Mouse (Mus musculus) left cerebral cortex, adult 11 months (tissue): ENCODE measurements at regions not wholly inside any gene's neighbourhood (a gene's known extent, or its start where the extent isn't known, plus 50 kb on each side); places are given as distances from the start of the nearest gene placed in this dataset.
"Not testable (repeated sequence)": the region's sequence is repeated elsewhere in the genome, so short reads cannot be mapped to it uniquely, and the experiment has no call there.

Source experiments
- DNase-seq: peaks from one replicate; pipeline ENCODE4 v3.0.0; 2022; ENCODE audit warnings: low spot score

DNA sequence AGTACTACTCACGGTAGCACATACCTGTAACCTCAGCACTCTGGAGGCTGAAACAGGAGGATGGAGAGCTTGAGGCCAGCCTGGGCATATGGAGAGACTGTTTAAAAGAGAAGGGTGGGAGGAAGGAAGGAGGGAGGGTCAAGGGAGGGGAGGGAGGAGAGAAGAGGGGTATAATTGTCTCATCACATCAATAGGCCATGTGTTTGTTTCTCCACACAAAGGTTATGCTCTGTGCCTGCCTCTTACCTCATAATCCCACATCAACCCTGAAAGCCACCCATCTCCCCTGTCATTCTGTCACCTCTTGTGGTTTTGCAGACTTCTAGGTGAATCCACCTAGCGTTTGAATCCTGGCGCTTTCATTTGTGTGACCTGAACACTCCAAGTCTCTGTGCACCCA lies 210.3 kb downstream of the Trim29 start:
- no peak for DNase-seq

DNA sequence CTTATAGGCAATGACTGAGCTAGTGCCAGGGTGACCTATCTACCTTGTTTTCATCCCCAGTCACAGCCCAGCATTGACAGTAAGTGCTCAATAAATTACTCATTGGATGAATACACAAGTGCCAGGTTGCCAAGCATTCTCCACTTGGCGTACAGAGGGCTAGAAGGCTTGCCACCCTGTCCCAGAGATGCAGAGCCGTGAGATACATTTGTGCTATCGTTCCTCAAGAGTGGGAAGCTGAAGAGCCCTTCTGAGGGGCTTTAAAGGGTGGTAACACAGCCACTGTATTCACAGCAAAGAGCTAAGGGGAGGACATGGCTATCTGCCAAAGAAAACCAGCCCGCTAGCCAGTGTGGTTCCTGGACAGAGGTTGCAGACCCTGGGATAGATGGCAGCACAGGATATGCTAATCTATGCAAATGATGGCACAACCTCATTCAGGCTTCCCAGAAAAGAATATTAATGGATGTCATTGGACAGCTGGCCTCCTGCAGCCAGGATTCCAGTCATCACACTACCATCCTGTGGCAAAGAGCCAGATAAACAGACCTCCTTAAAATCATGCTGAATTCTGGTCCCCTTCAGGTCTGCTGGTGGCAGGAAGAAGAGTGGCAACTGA lies 214.4 kb downstream of the Trim29 start:
- no peak for DNase-seq

DNA sequence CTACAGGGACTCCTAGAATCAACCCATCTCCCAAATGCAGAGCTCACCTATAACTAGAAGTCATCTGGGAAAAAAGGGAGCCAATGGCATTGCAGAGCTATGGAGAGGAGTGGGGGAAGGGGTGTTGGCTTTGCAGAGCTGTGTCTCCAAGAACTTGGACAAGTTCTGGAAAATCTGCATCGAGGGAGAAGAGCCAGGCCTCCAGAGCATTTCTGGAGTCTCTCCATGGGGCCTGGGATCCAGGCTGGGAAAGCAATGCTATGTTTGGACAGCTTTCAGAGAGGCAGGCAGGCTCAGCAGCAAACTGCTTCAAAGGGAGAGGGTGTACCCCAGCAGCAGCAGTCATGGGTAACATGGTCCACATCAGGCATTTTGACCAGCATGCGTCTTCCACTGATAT lies 211.6 kb upstream of the Nectin1 start:
- no peak for DNase-seq

DNA sequence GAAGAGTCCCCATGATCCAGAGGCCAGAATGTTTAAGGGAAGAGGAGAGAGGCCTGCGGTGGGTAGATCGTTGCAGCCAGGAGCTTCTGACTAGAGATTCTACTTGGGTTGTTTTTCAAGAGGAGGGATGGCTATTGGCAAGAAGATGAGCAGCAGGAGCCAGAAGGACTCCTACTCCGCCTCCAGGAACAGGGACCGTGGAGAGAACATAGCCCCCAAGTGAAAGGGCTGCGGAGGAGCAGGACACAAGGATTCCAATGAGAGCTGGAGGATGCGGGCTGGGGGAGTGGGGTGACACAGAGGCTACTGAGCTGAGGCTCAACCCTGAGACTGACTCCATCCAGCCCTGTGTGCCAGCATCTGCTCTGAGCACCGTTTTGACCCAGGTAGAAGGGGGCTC lies 207.8 kb upstream of the Nectin1 start:
- DNase-seq, result no peak

DNA sequence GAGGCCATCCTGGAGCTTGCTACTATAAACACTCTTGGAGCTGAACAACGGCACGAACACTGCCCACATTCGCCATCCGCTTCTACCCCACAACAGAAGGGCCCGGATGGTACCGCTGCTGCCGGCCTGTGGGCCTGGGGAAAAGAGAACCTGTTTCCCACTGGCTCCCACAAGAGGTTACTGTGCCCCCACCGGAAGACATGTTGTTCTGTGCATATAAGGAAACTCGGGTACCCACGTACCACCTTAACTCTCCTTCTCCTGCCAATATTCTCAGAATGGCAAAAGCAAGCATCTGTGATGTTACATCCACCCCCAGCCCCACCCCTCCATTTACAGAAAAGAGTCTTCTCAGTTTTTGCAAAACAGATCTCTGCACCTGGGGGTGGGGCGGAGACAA lies 206.7 kb upstream of the Nectin1 start:
- peak; percentile 45 for DNase-seq

DNA sequence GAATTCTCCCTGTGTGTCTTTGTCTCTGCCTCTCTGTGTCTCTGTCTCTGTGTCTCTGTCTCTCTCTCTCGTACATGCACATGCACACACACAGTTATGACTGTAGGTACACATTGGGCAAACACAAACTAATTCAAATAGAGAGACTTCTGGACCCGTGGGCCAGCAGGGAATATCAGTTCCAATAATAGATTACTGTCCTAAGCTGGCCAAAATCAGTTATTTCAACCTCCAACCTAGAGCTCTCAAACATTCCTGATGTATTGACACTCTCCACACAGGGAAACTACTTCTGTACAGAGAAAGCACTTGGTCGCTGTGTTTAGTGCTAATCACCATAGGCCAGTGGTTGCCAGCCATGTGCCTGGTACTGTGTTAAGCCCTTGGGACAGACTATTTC lies 203.7 kb upstream of the Nectin1 start:
- no peak for DNase-seq

DNA sequence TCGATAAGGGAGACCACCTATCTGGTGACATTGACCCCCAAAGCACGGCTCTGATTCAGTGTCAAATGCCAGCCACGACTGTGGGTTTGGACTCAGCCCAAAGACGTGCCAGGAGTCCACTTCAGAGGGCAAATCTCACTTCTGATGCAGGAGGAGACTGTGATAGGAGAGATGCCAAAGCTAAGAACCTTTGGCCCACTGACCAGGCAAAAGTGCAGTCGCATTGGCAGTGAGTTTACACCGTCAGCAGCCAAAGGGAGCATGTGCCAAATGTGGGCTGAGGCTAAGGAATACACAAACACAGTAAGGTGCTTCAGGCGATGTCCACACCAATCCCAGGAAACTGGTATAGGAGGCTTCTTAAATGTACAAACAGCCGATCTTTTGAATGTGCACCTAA lies 202.6 kb upstream of the Nectin1 start:
- DNase-seq, result no peak

DNA sequence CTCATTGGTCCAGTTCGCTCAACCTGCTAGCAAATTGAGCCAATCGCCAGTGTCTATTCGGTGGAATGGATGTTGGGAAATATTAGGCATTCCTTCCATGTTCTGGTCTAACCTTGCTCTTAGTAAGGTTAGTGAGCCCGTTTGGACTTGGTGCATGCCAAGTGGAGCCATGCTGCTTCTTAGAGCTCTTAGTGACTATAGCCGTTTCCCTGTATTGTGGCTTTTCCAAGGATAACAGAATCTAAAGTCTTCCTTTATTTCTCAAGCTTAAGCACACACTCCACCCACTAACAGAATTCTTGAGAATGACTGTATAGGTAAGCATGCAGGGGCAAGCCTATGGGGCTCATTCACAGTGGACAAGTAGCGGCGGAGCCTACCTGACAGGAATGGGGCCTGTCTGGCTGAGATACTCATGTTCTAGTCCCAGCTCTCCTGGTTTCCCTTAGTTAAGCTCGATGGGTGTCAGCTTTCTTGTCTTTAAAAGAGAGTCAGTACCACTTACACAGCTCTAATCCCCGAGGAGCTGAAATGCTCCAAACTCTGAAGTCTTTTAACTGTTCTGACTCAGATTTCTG lies 201.6 kb upstream of the Nectin1 start:
- no peak for DNase-seq

DNA sequence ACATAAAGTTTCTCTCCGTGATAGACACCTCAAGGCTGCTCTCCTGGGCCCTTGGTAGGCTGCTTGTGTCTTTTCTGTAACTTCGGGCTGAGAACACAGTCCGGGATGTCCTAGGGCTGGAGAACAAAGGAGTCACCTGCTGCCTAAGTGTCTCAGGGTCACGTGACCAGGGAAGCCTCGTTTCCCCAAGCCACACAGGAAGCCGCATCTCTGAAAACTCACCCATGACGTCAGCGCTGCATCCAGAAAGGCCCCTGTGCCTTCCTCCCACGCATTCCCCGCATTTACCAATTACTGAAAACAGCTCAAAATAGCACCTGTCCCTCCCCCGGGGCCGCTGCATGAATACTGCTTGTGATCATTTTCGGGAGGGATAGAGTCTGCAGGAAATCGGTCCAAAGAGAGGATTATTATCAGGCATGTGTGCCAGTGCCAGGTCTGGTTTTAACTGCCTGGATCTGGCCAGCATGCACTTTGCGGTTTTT lies 198.7 kb upstream of the Nectin1 start:
- DNase-seq, result peak; percentile 61

DNA sequence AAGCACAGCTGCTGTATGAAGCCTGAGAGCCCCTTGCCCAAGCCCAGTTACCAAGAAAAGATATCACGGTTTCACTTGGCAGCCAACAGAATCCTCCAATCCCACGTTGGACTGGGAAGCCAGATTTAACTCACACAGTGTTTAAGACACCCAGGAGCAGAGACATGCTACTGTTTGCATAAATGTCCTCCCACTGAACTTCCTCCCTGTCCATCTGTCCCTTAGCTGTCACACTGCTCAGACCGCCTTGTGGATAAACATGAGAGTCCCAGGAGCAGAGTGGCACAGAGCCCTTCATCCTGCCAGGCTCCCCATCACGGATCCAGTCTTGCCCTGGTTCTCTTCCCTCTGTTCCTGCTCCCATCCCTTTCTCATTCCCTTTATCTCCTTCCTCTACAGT lies 194.9 kb upstream of the Nectin1 start:
- DNase-seq, result peak; percentile 17

DNA sequence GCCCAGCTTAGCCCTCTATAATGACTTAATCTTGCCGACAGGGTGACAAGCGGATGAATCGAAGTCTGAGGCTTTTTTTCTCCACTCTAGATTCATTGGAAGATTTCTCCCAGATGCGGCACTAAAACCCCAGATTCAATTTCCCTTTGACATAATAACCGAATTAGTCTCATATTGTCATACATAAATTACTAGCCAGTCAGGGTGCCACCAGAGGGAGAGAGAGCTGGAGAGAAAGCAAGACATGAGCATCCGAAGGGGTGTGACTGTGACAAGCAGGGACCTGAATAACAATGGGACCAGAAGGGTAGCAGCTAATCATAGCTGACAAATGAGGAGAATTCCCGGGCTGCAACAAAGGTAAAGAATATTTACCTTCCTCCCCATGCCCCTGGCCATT lies 194.5 kb upstream of the Nectin1 start:
- no peak for DNase-seq

DNA sequence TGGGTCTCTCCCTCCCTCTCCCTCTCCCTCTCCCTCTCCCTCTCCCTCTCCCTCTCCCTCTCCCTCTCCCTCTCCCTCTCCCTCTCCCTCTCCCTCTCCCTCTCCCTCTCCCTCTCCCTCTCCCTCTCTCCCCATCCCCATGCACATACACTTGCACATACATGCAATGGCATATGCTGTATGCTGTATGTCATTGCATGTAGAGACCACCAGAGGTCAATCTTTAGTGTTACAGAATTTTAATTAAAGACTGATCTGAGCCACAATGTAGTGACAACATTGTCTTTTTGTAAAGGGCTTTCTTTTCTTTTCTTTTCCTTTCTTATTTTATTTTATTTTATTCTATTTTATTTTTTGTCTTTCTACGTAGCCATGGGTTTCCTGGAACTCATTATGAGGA lies 191.0 kb upstream of the Nectin1 start:
- DNase-seq, result not testable (repeated sequence)

DNA sequence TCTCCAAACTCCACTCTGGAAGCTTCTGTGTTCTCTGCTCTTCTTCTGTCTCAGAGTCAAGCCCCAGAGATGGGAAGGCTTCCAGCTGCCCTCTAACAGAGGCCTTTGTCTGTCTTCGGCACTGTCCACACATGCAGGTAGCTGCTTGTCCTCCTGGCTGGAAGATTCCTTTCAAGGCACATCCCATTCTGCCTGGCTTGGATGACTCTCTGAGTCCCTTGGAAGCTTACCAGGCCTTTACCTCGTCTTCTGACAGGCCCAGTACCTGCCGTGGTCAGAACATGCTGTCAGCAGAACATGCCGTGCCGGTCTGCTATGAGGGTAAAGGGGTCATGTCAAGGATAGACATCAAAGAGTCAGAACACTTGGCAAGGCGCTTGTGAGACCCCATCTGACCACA lies 181.8 kb upstream of the Nectin1 start:
- DNase-seq, result no peak

DNA sequence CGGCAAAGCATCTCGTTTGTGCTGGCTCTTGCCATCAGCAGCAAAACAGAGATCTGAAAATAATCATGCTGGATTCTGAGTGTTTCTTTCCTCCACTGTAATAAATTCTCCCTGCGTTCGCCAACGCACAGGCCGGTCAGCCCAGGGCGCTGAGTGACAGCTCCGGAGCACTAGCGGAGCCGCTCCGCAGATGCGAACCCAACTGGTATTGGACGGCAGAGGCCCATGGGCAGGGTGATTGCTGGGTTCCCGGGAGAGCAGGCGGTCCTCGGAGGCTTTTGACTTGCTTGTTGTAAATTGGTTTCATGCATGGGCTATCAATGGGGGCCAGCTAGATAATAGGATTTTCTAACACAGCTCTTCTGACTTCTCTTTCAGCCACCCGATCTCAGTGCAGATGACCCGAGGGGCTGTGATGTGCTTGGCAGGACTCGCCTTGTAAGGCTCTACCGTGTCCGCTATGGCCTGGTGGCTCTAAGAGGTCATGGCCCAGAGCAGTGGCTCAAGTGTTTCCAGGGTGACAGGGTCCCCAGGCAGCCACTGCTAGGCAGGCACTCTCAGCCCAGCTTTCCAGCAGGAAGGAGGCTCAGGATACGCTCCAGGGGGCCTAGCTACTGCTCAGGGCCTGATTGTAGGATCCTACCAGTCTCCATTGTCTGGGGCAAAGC lies 179.4 kb upstream of the Nectin1 start:
- no peak for DNase-seq

DNA sequence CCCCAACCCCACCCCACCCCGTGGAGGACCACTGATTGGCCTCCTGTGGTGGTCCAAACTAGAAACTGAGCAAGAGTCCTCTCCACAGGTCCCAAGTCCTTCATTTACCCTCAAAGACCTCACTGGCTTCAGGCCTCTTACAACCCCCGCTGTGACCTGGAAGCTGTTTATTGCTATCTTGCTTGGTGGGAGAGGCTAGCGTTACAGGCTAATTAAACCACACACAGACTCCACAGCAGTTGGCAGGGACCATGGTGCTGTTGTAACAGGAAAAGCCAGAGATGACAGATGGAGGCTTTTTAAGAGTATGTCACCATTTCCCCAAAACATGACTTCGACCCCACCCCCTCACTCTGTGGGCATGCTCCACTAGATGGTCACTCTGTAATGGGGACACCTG lies 174.9 kb upstream of the Nectin1 start:
- no peak for DNase-seq

DNA sequence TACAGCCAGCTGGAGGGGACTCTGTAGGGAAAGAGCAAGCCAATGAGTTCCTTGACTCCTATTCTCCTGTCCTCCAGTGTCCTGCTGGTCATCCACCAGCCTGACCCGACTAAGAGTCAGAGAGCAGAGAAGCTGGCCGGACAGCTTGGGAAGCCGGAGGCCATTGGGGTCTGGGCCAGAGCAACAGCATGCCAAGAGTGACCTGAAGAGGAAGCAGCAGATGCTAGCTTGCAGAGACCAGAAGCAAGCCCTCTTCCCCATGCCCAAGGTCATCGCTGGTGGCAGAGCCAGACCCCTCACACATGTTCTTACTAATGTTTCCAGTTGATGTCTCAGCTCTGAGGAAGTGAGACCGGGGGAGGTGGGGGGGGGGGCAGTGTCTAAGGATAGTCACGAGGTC lies 172.7 kb upstream of the Nectin1 start:
- no peak for DNase-seq

DNA sequence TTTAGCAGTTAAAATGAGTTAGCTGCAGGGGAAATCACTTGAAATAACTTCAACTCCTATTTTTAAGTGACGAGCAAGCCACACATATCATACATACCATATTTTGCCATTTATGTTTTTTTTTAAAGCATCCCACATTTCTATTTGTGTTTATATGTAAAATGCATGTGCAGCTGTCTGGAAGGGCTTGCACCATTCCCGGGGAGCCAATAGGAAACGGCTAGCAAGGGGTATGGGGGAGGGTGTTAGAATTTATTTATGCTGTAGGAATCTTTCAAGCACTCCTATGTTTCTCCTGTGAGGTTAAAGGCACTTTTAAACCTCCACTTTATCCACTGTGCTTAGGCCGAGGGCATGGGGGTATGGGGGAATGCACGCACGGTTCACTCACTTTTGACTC lies 168.1 kb upstream of the Nectin1 start:
- no peak for DNase-seq

DNA sequence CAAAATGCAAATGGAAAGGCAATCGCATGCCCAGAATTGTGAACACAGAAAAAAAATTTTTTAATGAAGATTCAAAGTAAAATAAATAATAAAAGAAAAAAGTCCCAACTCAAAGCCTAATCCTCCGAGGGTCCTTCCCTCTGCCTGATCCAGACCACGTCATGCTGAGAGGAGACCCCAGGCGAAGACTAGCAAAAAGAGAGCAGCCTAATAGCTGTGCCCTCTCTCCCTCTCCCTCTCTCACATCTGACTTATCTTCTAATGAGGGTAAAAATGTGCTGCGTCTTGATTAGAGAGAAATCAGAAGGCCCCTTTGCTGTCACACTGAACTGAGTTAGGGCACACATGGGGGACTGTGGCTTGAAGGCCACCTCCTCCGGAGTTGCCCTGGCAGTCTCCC lies 163.1 kb upstream of the Nectin1 start:
- DNase-seq, result no peak

DNA sequence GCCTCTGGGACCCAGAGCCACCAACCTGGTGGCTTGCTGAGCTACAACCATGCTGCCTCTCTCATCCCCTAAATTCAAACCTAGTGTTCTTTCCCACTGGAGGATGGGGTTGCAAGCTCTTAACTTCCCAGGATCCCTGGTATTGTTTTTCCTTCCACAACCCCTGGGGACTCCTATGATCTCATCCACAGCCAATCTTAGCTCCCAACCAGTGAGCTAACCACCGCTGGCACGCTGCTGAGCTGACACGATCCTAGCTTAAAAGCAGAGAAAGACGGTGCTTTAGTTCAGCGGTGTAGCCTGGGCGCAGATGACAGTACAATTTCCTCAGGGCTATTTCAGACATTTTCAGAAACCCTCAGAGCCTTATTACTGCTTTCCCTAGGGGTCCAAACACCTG lies 158.2 kb upstream of the Nectin1 start:
- no peak for DNase-seq

DNA sequence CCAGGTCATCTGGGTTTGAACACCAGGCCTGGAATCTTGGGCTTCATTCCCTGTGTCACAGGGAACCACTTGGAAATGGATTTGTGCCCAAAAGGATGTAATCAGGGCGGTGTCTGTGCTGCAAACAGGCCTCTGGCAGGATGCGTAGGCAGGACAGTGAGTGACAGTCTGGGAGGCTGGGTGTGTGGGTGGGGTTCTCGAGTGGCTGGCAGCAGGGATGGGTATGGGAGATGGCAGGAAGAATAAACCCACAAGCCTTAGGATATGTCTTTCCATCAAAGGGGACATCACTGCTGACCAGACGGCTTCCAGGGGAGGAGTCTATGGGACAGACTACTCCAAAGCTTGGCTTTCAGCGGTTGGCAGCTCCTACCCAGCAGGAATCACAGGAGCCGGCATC lies 150.5 kb upstream of the Nectin1 start:
- peak; percentile 62 for DNase-seq

DNA sequence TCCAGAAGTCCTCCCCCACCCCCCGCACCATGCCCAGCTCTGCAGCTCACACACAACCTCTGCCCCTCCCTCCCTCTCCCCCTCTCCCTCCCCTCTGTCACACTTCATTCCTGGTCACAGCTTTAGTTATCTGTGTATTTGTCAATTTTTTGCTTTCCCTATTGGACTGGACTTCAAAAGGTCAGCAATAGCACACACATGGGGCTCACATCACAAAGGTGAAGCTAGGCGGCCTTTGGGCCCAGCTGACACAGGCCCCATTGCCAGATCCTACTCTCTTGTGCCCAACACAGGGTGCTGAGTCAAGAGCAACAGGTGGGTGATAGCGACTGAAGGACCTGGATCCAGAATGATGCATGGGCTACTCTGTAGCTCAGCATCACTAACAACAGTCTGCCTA lies 149.0 kb upstream of the Nectin1 start:
- DNase-seq, result no peak

DNA sequence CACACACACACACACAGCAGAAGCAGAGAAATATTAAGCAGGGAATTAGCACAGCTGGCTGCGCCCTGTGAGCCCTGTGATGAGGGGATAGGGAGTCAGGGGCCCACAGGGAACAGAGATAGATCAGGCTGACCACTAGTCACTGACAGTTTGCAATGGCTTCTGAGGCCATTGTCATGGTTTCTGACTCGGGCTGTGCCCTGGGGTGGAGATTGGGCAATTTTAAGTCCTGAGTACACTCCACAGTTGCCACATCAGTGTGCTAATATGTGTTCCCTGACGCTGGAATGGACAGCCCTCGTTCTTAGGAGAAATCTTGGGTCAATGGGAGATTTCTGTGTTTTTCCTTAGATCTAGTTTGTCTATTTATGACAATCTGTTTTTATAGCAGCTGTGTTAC lies 148.3 kb upstream of the Nectin1 start:
- DNase-seq, result no peak

DNA sequence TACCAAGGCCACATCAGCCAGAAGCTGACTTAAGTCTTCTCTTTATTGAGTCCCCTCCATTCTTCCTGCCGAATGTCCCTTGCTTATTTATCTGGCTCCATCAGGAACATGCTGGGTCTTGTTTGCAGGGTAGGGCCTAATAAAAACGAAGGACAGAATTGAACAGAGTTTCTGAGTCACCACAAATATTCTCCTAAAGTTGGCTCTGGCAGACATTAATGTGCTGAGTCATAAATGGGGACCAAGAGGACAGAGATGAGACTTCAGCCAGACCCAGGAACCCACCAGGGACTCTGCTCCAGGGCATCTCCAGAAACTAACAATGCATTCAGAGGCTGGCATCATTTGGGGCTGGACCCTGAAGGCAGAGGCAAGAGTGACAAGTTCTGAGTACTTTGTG lies 143.4 kb upstream of the Nectin1 start:
- DNase-seq, result no peak

DNA sequence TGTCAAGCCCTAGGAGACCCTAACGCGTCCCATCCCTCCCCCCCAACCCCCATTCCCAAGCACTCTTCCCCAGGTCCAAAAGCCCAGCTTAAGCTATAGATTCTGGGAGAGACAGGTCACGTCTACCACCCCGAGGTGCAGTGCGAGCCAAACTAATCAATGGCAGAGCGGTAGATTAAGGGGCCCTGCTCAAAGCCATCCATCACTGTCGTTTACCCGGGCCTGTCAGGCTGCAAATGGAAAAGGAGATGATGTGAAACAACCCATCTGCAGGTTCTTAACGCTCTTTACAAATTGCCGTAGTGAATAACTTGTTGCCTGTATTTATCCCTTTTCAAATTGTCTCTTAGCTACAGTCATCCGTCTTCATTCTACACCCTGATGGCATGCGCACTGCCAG lies 126.2 kb upstream of the Nectin1 start:
- no peak for DNase-seq
